Mouse (Mus musculus) cerebellum, postnatal 25 days (tissue): ENCODE data around the gene Olfr954.
A peak's percentile ranks its signal among the peaks of the same experiment; 100 is the strongest.

Source experiments
- DNase-seq, 2 experiments: peaks; one replicate each; pipeline ENCODE4 v3.0.0; 2021; ENCODE audit warnings: mixed read lengths in 2 of 2

Olfr954 gene

DNA sequence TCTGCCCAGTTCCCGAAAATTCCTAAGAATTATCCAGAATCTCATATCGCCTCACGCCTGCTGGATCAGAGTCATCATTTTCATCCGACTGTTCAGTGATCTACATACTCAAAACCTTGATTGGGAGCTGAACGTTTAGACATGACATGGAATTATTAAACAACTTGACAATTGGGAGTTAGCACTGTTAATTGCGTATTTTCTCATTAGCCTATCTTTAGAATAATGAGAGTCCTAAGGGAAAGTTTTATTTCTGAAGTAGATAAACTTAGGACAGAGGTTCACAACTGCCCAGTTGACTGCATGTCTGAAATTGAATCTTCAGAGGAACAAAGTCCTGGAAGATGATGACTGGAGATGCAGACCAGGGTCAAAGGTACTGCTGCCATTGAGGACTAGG, at the start of gene Olfr954:
Olfr954 (plus strand) TSS at position 301 of the 400 bp plus-strand sequence.
- no peak for DNase-seq

DNA sequence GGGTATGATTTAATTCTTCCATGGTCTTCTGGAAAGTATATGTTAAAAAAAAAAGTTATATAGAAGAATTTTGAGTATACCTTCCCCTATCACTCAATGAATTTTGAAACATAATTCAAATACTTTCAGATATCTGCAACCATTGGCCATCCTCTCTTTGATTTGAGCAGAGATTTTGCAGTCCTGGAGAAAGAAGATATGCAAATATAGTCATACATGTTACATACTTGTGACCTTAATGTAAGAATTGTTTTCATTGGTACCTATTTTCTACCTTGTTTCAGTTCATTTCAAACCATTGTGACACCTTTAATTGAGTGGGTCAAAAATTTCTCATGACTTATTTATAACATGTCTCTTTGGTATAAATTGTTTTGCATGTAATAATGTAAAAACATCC, 29.5 kb upstream of the Olfr954 start, which contains the start of gene Olfr952:
Olfr952 (minus strand) TSS at position 101 of the 400 bp plus-strand sequence.
- DNase-seq: no peak

GRCm38 (mm10) chr9:39471844-39472243, 15.3 kb downstream of the Olfr954 start, which contains the start of gene Olfr955:
Gene Olfr955, minus strand, starts transcription at chr9:39471944.
- no peak for DNase-seq

DNA sequence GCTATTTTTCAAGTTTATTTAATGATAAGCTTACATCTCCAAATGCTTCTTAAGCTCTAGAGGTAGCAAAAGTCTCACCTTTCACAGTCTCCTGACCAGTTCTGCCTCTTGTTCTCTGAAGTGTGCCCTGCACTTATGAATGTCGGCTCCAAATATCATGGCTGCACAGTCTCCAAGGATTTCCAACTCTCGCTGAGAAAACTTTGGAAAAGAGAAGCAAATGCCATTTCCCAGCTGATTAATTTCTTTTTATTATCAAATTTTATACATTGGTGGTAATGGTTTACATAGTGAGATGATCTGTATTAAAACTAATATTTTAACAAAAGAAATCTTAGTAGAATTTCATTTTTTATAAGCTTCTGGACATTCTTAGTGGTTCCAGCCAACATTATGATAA, 37.4 kb downstream of the Olfr954 start, which contains the start of gene Olfr44:
Olfr44 (minus strand) TSS at position 101 of the 400 bp plus-strand sequence.
- DNase-seq: no peak

DNA sequence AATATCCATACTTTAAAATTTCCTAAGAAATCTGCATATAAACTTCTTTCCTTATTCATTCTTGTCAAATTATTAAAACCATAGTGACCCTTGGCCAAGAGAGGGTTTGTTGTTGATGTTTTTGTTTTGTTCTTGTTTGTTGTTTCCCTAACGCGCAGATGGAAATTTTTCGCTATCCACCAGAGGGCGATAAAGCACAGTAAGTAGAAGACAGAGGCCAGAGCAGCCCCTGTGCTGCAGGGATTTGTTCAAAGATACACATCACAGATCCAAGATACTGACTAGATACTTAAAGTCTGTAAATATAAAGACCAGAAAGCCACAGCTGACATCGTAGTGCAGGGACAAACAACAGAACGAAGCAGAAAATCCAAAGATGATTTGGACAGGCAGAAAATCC, 52.5 kb downstream of the Olfr954 start:
- DNase-seq: peak; percentile 41 to 72

DNA sequence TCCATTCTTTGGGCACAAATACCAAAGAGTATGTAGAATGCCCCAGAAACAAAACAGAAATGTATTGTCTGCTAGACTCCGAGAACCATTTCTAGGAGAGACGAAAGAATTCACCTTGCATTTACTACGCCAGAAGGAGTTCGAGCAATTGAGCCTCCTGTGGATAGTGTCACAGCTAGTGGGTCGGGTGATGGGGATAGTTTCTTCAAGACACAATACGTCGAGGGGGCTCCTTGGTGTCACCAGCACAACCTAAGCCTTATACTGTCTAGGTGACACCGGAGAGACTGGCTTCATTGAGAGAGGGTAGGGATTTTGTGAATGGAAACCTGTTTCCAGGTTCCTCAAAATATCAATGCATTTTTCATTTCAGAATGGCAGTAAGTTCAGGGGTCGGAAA, 52.9 kb downstream of the Olfr954 start:
- no peak for DNase-seq
